Mouse (Mus musculus): ENCODE results near the gene Usp6nl. TPM values are rescaled to one million over a fixed set of nuclear protein-coding genes. Genes with fewer than 3 reads are reported as not detected.
A peak's percentile ranks its signal among the peaks of the same experiment; 100 is the strongest.

Usp6nl gene
- polyA plus RNA-seq, 1 experiment from 2014 or later, result 9.5 TPM

- Histone ChIP-seq H3K4me1 (replicated peaks; ENCODE audit: control insufficient read depth, insufficient read depth, low read length) (no peaks in the 10 kb centered on the region), H3K27me3 (ENCODE audit: control insufficient read depth, insufficient read depth, low read depth, low read length) (no peaks in the 10 kb centered on the region), H3K36me3 (ENCODE audit: control insufficient read depth, insufficient read depth, low read length) (peaks cover 11% of the 10 kb centered on the region), H3K4me3 (ENCODE audit: low read length) (no peak overlapping the region), H3K27ac (ENCODE audit: low read length) (no peak overlapping the region), H3K9ac (ENCODE audit: low read length) (no peak overlapping the region), H3K9me3 (ENCODE audit: control insufficient read depth, low read length) (no peaks in the 10 kb centered on the region), H3K4me2 (ENCODE audit: low read depth, low read length) (no peak overlapping the region)
- 90% methylated on average over 4 of the region's 4 CpGs for WGBS
- no peak for ATAC-seq (ENCODE audit: low read depth)
Measured at GRCm38 (mm10) chr2:6444015-6444414, 121.5 kb downstream of the Usp6nl start.

- H3K4me3 ChIP-seq (ENCODE audit: low read length), result no peak overlapping the region
- H3K4me1 ChIP-seq (replicated peaks; ENCODE audit: control insufficient read depth, insufficient read depth, low read length), result no peaks in the 10 kb centered on the region
- no peaks in the 10 kb centered on the region for H3K9me3 ChIP-seq (ENCODE audit: control insufficient read depth, low read length)
- no peak overlapping the region for H3K27ac ChIP-seq (ENCODE audit: low read length)
- peaks cover 11% of the 10 kb centered on the region for H3K36me3 ChIP-seq (ENCODE audit: control insufficient read depth, insufficient read depth, low read length)
- H3K4me2 ChIP-seq (ENCODE audit: low read depth, low read length), result no peak overlapping the region
- no peaks in the 10 kb centered on the region for H3K27me3 ChIP-seq (ENCODE audit: control insufficient read depth, insufficient read depth, low read depth, low read length)
- ATAC-seq (ENCODE audit: low read depth), result no peak
- 78% methylated on average over 4 of the region's 4 CpGs for WGBS
- H3K9ac ChIP-seq (ENCODE audit: low read length), result no peak overlapping the region
Measured at GRCm38 (mm10) chr2:6444723-6445169, 122.3 kb downstream of the Usp6nl start.

GRCm38 (mm10) chr2:6445858-6446257 is 123.4 kb downstream of the Usp6nl start:
- ATAC-seq (ENCODE audit: low read depth), result no peak
- H3K27ac ChIP-seq (ENCODE audit: low read length), result no peak overlapping the region
- H3K4me1 ChIP-seq (replicated peaks; ENCODE audit: control insufficient read depth, insufficient read depth, low read length), result no peaks in the 10 kb centered on the region
- H3K9me3 ChIP-seq (ENCODE audit: control insufficient read depth, low read length), result no peaks in the 10 kb centered on the region
- H3K36me3 ChIP-seq (ENCODE audit: control insufficient read depth, insufficient read depth, low read length), result peaks cover 3% of the 10 kb centered on the region; the same call in 1 of the 2 replicates
- no peaks in the 10 kb centered on the region for H3K27me3 ChIP-seq (ENCODE audit: control insufficient read depth, insufficient read depth, low read depth, low read length)
- H3K4me3 ChIP-seq (ENCODE audit: low read length), result no peak overlapping the region
- 69% methylated on average over 4 of the region's 4 CpGs for WGBS
- H3K9ac ChIP-seq (ENCODE audit: low read length), result no peak overlapping the region
- H3K4me2 ChIP-seq (ENCODE audit: low read depth, low read length), result no peak overlapping the region

GRCm38 (mm10) chr2:6448880-6449279 is 126.4 kb downstream of the Usp6nl start:
- no peak overlapping the region for H3K9ac ChIP-seq (ENCODE audit: low read length)
- no peaks in the 10 kb centered on the region for H3K9me3 ChIP-seq (ENCODE audit: control insufficient read depth, low read length)
- H3K27me3 ChIP-seq (ENCODE audit: control insufficient read depth, insufficient read depth, low read depth, low read length), result no peaks in the 10 kb centered on the region
- no peak overlapping the region for H3K4me2 ChIP-seq (ENCODE audit: low read depth, low read length)
- 93% methylated on average over 2 of the region's 2 CpGs for WGBS
- no peak overlapping the region for H3K27ac ChIP-seq (ENCODE audit: low read length)
- H3K4me1 ChIP-seq (replicated peaks; ENCODE audit: control insufficient read depth, insufficient read depth, low read length), result no peaks in the 10 kb centered on the region
- no peak for ATAC-seq (ENCODE audit: low read depth)
- H3K4me3 ChIP-seq (ENCODE audit: low read length), result no peak overlapping the region
- H3K36me3 ChIP-seq (ENCODE audit: control insufficient read depth, insufficient read depth, low read length), result no peaks in the 10 kb centered on the region

GRCm38 (mm10) chr2:6449656-6450055 is 127.2 kb downstream of the Usp6nl start:
- no peak for ATAC-seq (ENCODE audit: low read depth)
- no peak overlapping the region for H3K4me3 ChIP-seq (ENCODE audit: low read length)
- H3K9ac ChIP-seq (ENCODE audit: low read length), result no peak overlapping the region
- WGBS, result 63% methylated on average over 3 of the region's 3 CpGs
- H3K4me2 ChIP-seq (ENCODE audit: low read depth, low read length), result no peak overlapping the region
- no peaks in the 10 kb centered on the region for H3K27me3 ChIP-seq (ENCODE audit: control insufficient read depth, insufficient read depth, low read depth, low read length)
- no peaks in the 10 kb centered on the region for H3K36me3 ChIP-seq (ENCODE audit: control insufficient read depth, insufficient read depth, low read length)
- H3K27ac ChIP-seq (ENCODE audit: low read length), result no peak overlapping the region
- no peaks in the 10 kb centered on the region for H3K9me3 ChIP-seq (ENCODE audit: control insufficient read depth, low read length)
- no peaks in the 10 kb centered on the region for H3K4me1 ChIP-seq (replicated peaks; ENCODE audit: control insufficient read depth, insufficient read depth, low read length)

GRCm38 (mm10) chr2:6450544-6450943 is 128.1 kb downstream of the Usp6nl start:
- no peak overlapping the region for H3K4me2 ChIP-seq (ENCODE audit: low read depth, low read length)
- no peaks in the 10 kb centered on the region for H3K9me3 ChIP-seq (ENCODE audit: control insufficient read depth, low read length)
- H3K4me3 ChIP-seq (ENCODE audit: low read length), result no peak overlapping the region
- no peak overlapping the region for H3K9ac ChIP-seq (ENCODE audit: low read length)
- no peaks in the 10 kb centered on the region for H3K27me3 ChIP-seq (ENCODE audit: control insufficient read depth, insufficient read depth, low read depth, low read length)
- H3K27ac ChIP-seq (ENCODE audit: low read length), result no peak overlapping the region
- no peak for ATAC-seq (ENCODE audit: low read depth)
- WGBS, result 61% methylated on average over 3 of the region's 3 CpGs
- no peaks in the 10 kb centered on the region for H3K36me3 ChIP-seq (ENCODE audit: control insufficient read depth, insufficient read depth, low read length)
- H3K4me1 ChIP-seq (replicated peaks; ENCODE audit: control insufficient read depth, insufficient read depth, low read length), result no peaks in the 10 kb centered on the region

- ATAC-seq (ENCODE audit: low read depth), result peak; percentile 63
- H3K9ac ChIP-seq (ENCODE audit: low read length), result no peak overlapping the region
- no peak overlapping the region for H3K4me2 ChIP-seq (ENCODE audit: low read depth, low read length)
- 48% methylated on average over 7 of the region's 7 CpGs for WGBS
- no peaks in the 10 kb centered on the region for H3K27me3 ChIP-seq (ENCODE audit: control insufficient read depth, insufficient read depth, low read depth, low read length)
- no peak overlapping the region for H3K27ac ChIP-seq (ENCODE audit: low read length)
- H3K4me1 ChIP-seq (replicated peaks; ENCODE audit: control insufficient read depth, insufficient read depth, low read length), result no peaks in the 10 kb centered on the region
- H3K36me3 ChIP-seq (ENCODE audit: control insufficient read depth, insufficient read depth, low read length), result no peaks in the 10 kb centered on the region
- H3K9me3 ChIP-seq (ENCODE audit: control insufficient read depth, low read length), result no peaks in the 10 kb centered on the region
- H3K4me3 ChIP-seq (ENCODE audit: low read length), result no peak overlapping the region
Measured at GRCm38 (mm10) chr2:6454941-6455516, 132.6 kb downstream of the Usp6nl start.

- Histone ChIP-seq H3K4me1 (replicated peaks; ENCODE audit: control insufficient read depth, insufficient read depth, low read length) (peaks cover 3% of the 10 kb centered on the region; the same call in 1 of the 2 replicates), H3K36me3 (ENCODE audit: control insufficient read depth, insufficient read depth, low read length) (no peaks in the 10 kb centered on the region), H3K4me3 (ENCODE audit: low read length) (no peak overlapping the region), H3K4me2 (ENCODE audit: low read depth, low read length) (no peak overlapping the region), H3K27me3 (ENCODE audit: control insufficient read depth, insufficient read depth, low read depth, low read length) (no peaks in the 10 kb centered on the region), H3K9me3 (ENCODE audit: control insufficient read depth, low read length) (0 out of 2 replicates have a peak, but pooled peaks cover 5% of the 10 kb centered on the region), H3K9ac (ENCODE audit: low read length) (no peak overlapping the region), H3K27ac (ENCODE audit: low read length) (no peak overlapping the region)
- ATAC-seq (ENCODE audit: low read depth), result no peak
- WGBS, result 71% methylated on average over 13 of the region's 13 CpGs
Measured at GRCm38 (mm10) chr2:6459282-6460047, 137.0 kb downstream of the Usp6nl start.

- Histone ChIP-seq H3K36me3 (ENCODE audit: control insufficient read depth, insufficient read depth, low read length) (no peaks in the 10 kb centered on the region), H3K4me1 (replicated peaks; ENCODE audit: control insufficient read depth, insufficient read depth, low read length) (peaks cover 5% of the 10 kb centered on the region; the same call in 1 of the 2 replicates), H3K9me3 (ENCODE audit: control insufficient read depth, low read length) (0 out of 2 replicates have a peak, but pooled peaks cover 5% of the 10 kb centered on the region), H3K4me2 (ENCODE audit: low read depth, low read length) (no peak overlapping the region), H3K9ac (ENCODE audit: low read length) (no peak overlapping the region), H3K27ac (ENCODE audit: low read length) (no peak overlapping the region), H3K4me3 (ENCODE audit: low read length) (no peak overlapping the region), H3K27me3 (ENCODE audit: control insufficient read depth, insufficient read depth, low read depth, low read length) (no peaks in the 10 kb centered on the region)
- WGBS, result 85% methylated on average over 3 of the region's 3 CpGs
- no peak for ATAC-seq (ENCODE audit: low read depth)
Measured at GRCm38 (mm10) chr2:6462306-6462705, 139.8 kb downstream of the Usp6nl start.

All from lung, embryonic 16.5 days (tissue).